Mouse (Mus musculus) T-helper 17 cell (primary cell): ENCODE data around the gene Capg.

ENCODE experiments used
- in situ Hi-C, 2 experiments: fragments of 300-600 bp; cut with MboI, MseI; formaldehyde crosslinking; loops; 1 replicate in 1 of 2; 2 replicates in 1 of 2; pipeline ENCODE4 v1.15.1; 2025; ENCODE audit warnings: high pct_unique_total_duplicates in 2 of 2

Gene Capg

GRCm38 (mm10) chr6:72600771-72601170, 56.6 kb downstream of the Capg start:
- in situ Hi-C loops: loop anchor here in 1 of 2 experiments (5.0 kb wide), 1 partner anchor 57 kb away; no protein-coding TSS in a partner anchor

DNA sequence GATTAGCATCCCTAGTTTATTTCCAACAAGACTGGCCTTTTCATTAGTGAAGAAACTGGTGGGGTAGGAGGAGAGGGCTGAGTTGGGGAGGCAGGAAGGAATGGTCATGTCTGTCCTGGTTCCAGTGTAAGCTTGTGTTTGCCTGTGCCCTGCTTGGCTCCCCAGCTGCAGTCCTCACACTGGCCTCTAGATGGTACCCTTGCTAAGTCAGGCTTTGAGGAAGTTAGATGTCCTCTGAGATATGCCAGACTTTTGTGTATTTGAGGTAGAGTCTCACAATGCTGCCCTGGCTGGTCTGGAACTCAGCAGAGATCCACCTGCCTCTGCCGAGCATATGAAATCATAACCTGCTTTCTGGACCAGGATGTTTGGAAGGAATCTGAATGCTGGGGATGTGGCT, 57.5 kb downstream of the Capg start:
- in situ Hi-C loops: loop anchor here in 1 of 2 experiments (5.0 kb wide), 1 partner anchor 56 kb away; no protein-coding TSS in a partner anchor

DNA sequence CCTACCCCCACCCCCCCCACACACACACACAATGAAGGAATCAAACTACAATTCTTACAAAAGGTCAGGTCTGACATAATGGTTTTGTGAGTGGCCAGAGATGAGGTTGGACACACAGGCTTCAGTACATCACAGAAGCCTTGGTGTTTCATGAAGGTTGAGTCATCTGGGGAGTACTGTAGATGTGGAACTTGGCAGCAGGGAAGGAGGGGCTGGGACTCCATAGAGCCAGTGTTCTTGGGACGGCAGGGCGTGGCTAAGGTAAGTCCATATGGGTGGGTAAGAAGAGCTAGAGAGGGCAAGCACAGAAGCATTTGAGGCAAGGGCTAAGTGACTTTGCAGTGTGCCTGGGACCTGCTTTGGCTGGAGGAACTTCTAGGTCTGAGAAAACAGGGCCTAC, 59.9 kb downstream of the Capg start:
- in situ Hi-C loops: loop anchor here in 1 of 2 experiments (5.0 kb wide), 1 partner anchor 53 kb away; no protein-coding TSS in a partner anchor

DNA sequence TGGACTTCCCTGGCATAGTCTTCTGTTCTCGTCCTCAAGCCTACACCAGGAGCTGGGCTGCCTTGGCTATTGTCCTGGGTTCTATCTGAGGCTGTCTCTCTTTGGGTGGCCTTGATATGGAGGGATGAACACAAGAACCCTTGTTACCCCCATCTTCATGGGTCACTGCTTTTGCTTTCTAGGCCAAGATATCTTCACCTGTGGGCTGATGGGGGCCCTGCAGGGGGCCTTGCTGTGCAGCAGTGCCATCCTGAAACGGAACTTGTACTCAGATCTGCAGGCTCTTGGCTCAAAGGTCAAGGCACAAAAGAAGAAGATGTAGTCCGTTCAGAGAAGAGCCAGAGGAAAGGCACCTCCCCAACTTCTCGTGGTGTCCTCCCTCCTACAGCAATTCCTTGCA, 62.9 kb downstream of the Capg start:
- in situ Hi-C loops: no loop called here

GRCm38 (mm10) chr6:72607676-72608075, 63.5 kb downstream of the Capg start:
- in situ Hi-C loops: no loop called here

DNA sequence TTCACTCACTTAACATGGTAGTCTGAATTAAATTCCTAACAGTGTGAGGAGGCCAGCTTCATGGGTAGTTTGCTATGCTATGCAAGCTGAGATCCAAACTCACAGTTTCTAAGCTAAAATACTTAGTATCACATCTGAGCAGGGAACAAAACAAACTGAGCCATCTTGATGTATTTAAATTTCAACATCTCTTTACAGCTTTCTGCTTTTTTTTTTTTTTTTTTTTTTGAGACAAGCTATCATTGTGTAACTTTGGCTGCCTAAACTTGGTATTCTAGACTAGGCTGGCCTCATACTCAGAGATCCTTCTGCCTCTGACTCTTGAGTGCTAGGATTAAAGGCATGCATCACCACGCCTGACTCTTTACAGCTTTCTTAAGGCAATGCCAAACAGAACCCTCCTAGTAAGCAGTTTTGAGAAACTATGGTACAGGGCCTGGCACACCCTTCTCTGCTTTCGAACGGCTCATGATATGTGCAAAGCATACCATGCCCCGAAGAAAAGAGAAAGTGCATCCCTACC, 64.5 kb downstream of the Capg start:
- in situ Hi-C loops: no loop called here

GRCm38 (mm10) chr6:72610261-72610660, 66.1 kb downstream of the Capg start:
- in situ Hi-C loops: no loop called here
